Mouse (Mus musculus) stomach, postnatal 0 days (tissue): ENCODE measurements around the gene Zzef1. TPM values are rescaled to one million over a fixed set of nuclear protein-coding genes. Genes with fewer than 3 reads are reported as not detected.

Experiments
- ATAC-seq: fragments of 200-750 bp; cut with Nextera tagmentation; 2 replicates; pipeline ENCODE4 v1.8.0; 2017; ENCODE audit not compliant: low FRiP score, low TSS enrichment
- DNase-seq: peaks from one replicate; pipeline ENCODE4 v3.0.0-alpha.2; 2016; ENCODE audit warnings: low spot score
- H3K27ac ChIP-seq: fragments of 300-500 bp; sonication (generic); replicated peaks from 2 replicates; pipeline ENCODE4 v1.5.1; 2014; ENCODE audit warnings: mild to moderate bottlenecking, control low read depth
- H3K27me3 ChIP-seq: fragments of 300-500 bp; sonication (generic); 2 replicates; pipeline ENCODE4 v1.6.1; 2014; ENCODE audit warnings: low read length; ENCODE audit not compliant: control insufficient read depth, insufficient read depth
- H3K36me3 ChIP-seq: fragments of 300-500 bp; sonication (generic); 2 replicates; pipeline ENCODE4 v1.6.1; 2014; ENCODE audit warnings: low read length, mixed read lengths; ENCODE audit not compliant: control insufficient read depth, insufficient read depth
- H3K4me1 ChIP-seq: fragments of 300-500 bp; sonication (generic); replicated peaks from 2 replicates; pipeline ENCODE4 v1.6.1; 2014; ENCODE audit warnings: antibody characterized with exemption; ENCODE audit not compliant: control insufficient read depth, insufficient read depth
- H3K4me2 ChIP-seq: fragments of 300-500 bp; sonication (generic); replicated peaks from 2 replicates; pipeline ENCODE4 v1.6.1; 2014; ENCODE audit warnings: low read depth, mild to moderate bottlenecking, control low read depth, moderate library complexity
- H3K4me3 ChIP-seq: fragments of 300-500 bp; sonication (generic); 2 replicates; pipeline ENCODE4 v1.5.1; 2014; ENCODE audit warnings: low read depth, low read length, control low read depth
- H3K9ac ChIP-seq: fragments of 300-500 bp; sonication (generic); 2 replicates; pipeline ENCODE4 v1.6.1; 2014; ENCODE audit warnings: mild to moderate bottlenecking, low read length, control low read depth, mixed read lengths
- H3K9me3 ChIP-seq: fragments of 300-500 bp; sonication (generic); 2 replicates; pipeline ENCODE4 v1.6.1; 2016; ENCODE audit warnings: low read length; ENCODE audit not compliant: control insufficient read depth
- CTCF ChIP-seq: IDR thresholded peaks from 2 replicates; pipeline ENCODE4 v1.5.1; 2016; ENCODE audit warnings: antibody characterized with exemption, low read depth, mild to moderate bottlenecking, moderate library complexity
- EP300 ChIP-seq: optimal IDR thresholded peaks from 2 replicates; pipeline ENCODE3; 2016; ENCODE audit warnings: antibody characterized with exemption
- whole genome bisulfite sequencing: fragments of 180-500 bp; shearing (Covaris S2); extraction: QIAGEN DNeasy Blood & Tissue Kit; methylation state at CpG from one replicate; pipeline ENCODE4 v1.1.7; 2014; 5-methylcytosine and 5-hydroxymethylcytosine counted together
- polyA plus RNA-seq: library from polyadenylated mRNA; unstranded; fragments of >200 nt; fragmentation: Nextera tagmentation; extraction: Ambion mirVana; gene quantifications from 2 replicates; pipeline ENCODE4 v1.2.1, GENCODE M21; 2015

Zzef1 gene
- polyA plus RNA-seq, 1 experiment from 2014 or later: 5.4 TPM

GRCm38 (mm10) chr11:72796773-72797338 lies 830 bp downstream of the Zzef1 start:
- peak overlapping the region; percentile 86; the same call in 1 of the 2 replicates for H3K27ac ChIP-seq
- 11% methylated on average over 10 of the region's 10 CpGs for WGBS
- no peaks in the 10 kb centered on the region for H3K4me1 ChIP-seq
- TF ChIP-seq CTCF (no peak), EP300 (no peak)
- H3K4me3 ChIP-seq: peak overlapping the region; percentile 96
- H3K9ac ChIP-seq: peak overlapping the region; percentile 91
- DNase-seq (no peak), ATAC-seq (no peak)
- H3K9me3 ChIP-seq: no peaks in the 10 kb centered on the region
- H3K4me2 ChIP-seq: peak overlapping the region; percentile 75
- no peaks in the 10 kb centered on the region for H3K36me3 ChIP-seq
- H3K27me3 ChIP-seq: no peaks in the 10 kb centered on the region

- DNase-seq (no peak), ATAC-seq (no peak)
- Histone ChIP-seq H3K4me2 (no peak overlapping the region), H3K27ac (no peak overlapping the region), H3K36me3 (no peaks in the 10 kb centered on the region), H3K27me3 (no peaks in the 10 kb centered on the region), H3K9me3 (no peaks in the 10 kb centered on the region), H3K4me1 (no peaks in the 10 kb centered on the region), H3K9ac (no peak overlapping the region), H3K4me3 (no peak overlapping the region)
- no peak for TF ChIP-seq EP300
- TF ChIP-seq CTCF: no peak
Measured at GRCm38 (mm10) chr11:72798112-72798511, 2.1 kb downstream of the Zzef1 start.

GRCm38 (mm10) chr11:72801182-72801581 lies 5.2 kb downstream of the Zzef1 start:
- ATAC-seq: no peak
- Histone ChIP-seq H3K9ac (no peak overlapping the region), H3K27me3 (no peaks in the 10 kb centered on the region), H3K4me2 (no peak overlapping the region), H3K27ac (no peak overlapping the region), H3K4me1 (no peaks in the 10 kb centered on the region), H3K4me3 (no peak overlapping the region), H3K9me3 (no peaks in the 10 kb centered on the region), H3K36me3 (no peaks in the 10 kb centered on the region)
- no peak for DNase-seq
- no peak for TF ChIP-seq CTCF

- TF ChIP-seq CTCF (no peak), EP300 (no peak)
- no peak for ATAC-seq
- 83% methylated on average over 3 of the region's 3 CpGs for WGBS
- Histone ChIP-seq H3K36me3 (no peaks in the 10 kb centered on the region), H3K27me3 (no peaks in the 10 kb centered on the region), H3K4me3 (no peak overlapping the region), H3K9me3 (no peaks in the 10 kb centered on the region), H3K4me2 (no peak overlapping the region), H3K4me1 (no peaks in the 10 kb centered on the region), H3K27ac (no peak overlapping the region), H3K9ac (no peak overlapping the region)
- DNase-seq: no peak
Measured at GRCm38 (mm10) chr11:72803038-72803437, 7.0 kb downstream of the Zzef1 start.

GRCm38 (mm10) chr11:72804586-72804985 lies 8.6 kb downstream of the Zzef1 start:
- TF ChIP-seq EP300 (no peak), CTCF (no peak)
- no peak for ATAC-seq
- H3K4me1 ChIP-seq: no peaks in the 10 kb centered on the region
- no peak overlapping the region for H3K9ac ChIP-seq
- no peak for DNase-seq
- H3K27ac ChIP-seq: no peak overlapping the region
- no peak overlapping the region for H3K4me3 ChIP-seq
- no peaks in the 10 kb centered on the region for H3K27me3 ChIP-seq
- no peak overlapping the region for H3K4me2 ChIP-seq
- no peaks in the 10 kb centered on the region for H3K9me3 ChIP-seq
- no peaks in the 10 kb centered on the region for H3K36me3 ChIP-seq

- WGBS: 97% methylated on average over 3 of the region's 3 CpGs
- Histone ChIP-seq H3K27me3 (no peaks in the 10 kb centered on the region), H3K4me2 (no peak overlapping the region), H3K4me1 (no peaks in the 10 kb centered on the region), H3K36me3 (no peaks in the 10 kb centered on the region), H3K9ac (no peak overlapping the region), H3K9me3 (no peaks in the 10 kb centered on the region), H3K4me3 (no peak overlapping the region), H3K27ac (no peak overlapping the region)
- ATAC-seq: no peak
- no peak for DNase-seq
- TF ChIP-seq CTCF (no peak), EP300 (no peak)
Measured at GRCm38 (mm10) chr11:72805232-72805631, 9.2 kb downstream of the Zzef1 start.
